Mouse (Mus musculus) megakaryocyte, embryonic 14.5 days (primary cell): ENCODE data around the gene Necap1.

Experiments used
- FLI1 ChIP-seq: IDR thresholded peaks from 2 replicates; pipeline ENCODE4 v1.6.1; 2012; ENCODE audit warnings: low read length, inconsistent platforms, mixed read lengths
- GATA1 ChIP-seq: IDR thresholded peaks from 3 replicates; pipeline ENCODE4 v1.6.1; 2012; ENCODE audit warnings: mixed read lengths, low read length, inconsistent platforms, borderline replicate concordance

- TF ChIP-seq GATA1, result no peak
- no peak for TF ChIP-seq FLI1
Measured at GRCm38 (mm10) chr6:122828086-122828485, 46.2 kb upstream of the Necap1 start.
